In genomic region chr11:90032807-90033206, GRCm38 (mm10) we compare ENCODE assay signal across 12 mouse cellular contexts. TPM values are rescaled to one million over a fixed set of nuclear protein-coding genes. Genes with fewer than 3 reads are reported as not detected.
DNase-seq lines count a peak whose midpoint lies in the region; ATAC-seq lines count a peak whose summit lies in the region.
"Had no signal": no experiment of that assay in that cellular context is flagged by ENCODE, and none has a peak within 500 bp of the region (broad histone marks: within the 10 kb centered on the region; RNA-seq: fewer than 3 reads in every experiment).

No protein-coding gene starts in this region.

- 0 out of 2 replicates have a peak overlapping the region, but pooled peaks have one; percentile 12 for H3K9ac ChIP-seq in forebrain, embryonic 12.5 days
- no peak overlapping the region for H3K9ac ChIP-seq in forebrain, embryonic 15.5 days (replicated peaks)
- H3K9ac ChIP-seq in midbrain, embryonic 11.5 days (ENCODE audit: low read length), result no peak overlapping the region
- H3K9ac ChIP-seq in lung, embryonic 15.5 days, result peak overlapping the region; percentile 22; the same call in 1 of the 2 replicates
- peak overlapping the region; percentile 61 for H3K9ac ChIP-seq in stomach, embryonic 16.5 days (ENCODE audit: low read length)
- H3K9ac ChIP-seq: liver, embryonic 15.5 days had no signal

- no peak for ATAC-seq in forebrain, embryonic 12.5 days (ENCODE audit: low FRiP score)
- ATAC-seq in forebrain, embryonic 15.5 days (replicated peaks), result no peak
- ATAC-seq in midbrain, embryonic 11.5 days (ENCODE audit: low FRiP score), result no peak
- no peak for ATAC-seq in lung, embryonic 15.5 days (ENCODE audit: borderline replicate concordance, extremely low read depth, low FRiP score, low TSS enrichment)
- no peak for ATAC-seq in stomach, embryonic 16.5 days (ENCODE audit: insufficient read depth, low FRiP score)
- no peak for ATAC-seq in megakaryocyte, adult 5-6 weeks (ENCODE audit: poor library complexity, severe bottlenecking)

- no peaks in the 10 kb centered on the region for H3K36me3 ChIP-seq in forebrain, embryonic 12.5 days (replicated peaks)
- no peaks in the 10 kb centered on the region for H3K36me3 ChIP-seq in forebrain, embryonic 15.5 days
- H3K36me3 ChIP-seq in midbrain, embryonic 10.5 days, result no peaks in the 10 kb centered on the region
- H3K36me3 ChIP-seq in midbrain, embryonic 11.5 days (ENCODE audit: control insufficient read depth, insufficient read depth, low read length), result no peaks in the 10 kb centered on the region
- peaks cover 4% of the 10 kb centered on the region for H3K36me3 ChIP-seq in lung, embryonic 15.5 days
- no peaks in the 10 kb centered on the region for H3K36me3 ChIP-seq in stomach, embryonic 16.5 days (ENCODE audit: control insufficient read depth, insufficient read depth, low read length)
- H3K36me3 ChIP-seq: liver, embryonic 15.5 days had no signal

- DNase-seq in midbrain, embryonic 10.5 days (ENCODE audit: low spot score), result peak; percentile 11
- DNase-seq in midbrain, embryonic 11.5 days (ENCODE audit: low spot score, missing footprints), result no peak
- no peak for DNase-seq in gastrocnemius, adult 8-10 months (ENCODE audit: low spot score in 2 of 2)
- DNase-seq: cerebellum, adult 8-10 months; retina, postnatal 1 day; thymus, postnatal 36 days had no signal

- peaks cover 3% of the 10 kb centered on the region; the same call in 1 of the 2 replicates for H3K9me3 ChIP-seq in forebrain, embryonic 12.5 days
- H3K9me3 ChIP-seq in forebrain, embryonic 15.5 days, result no peaks in the 10 kb centered on the region
- H3K9me3 ChIP-seq in midbrain, embryonic 10.5 days (replicated peaks), result peaks cover 4% of the 10 kb centered on the region; the same call in 1 of the 2 replicates
- no peaks in the 10 kb centered on the region for H3K9me3 ChIP-seq in midbrain, embryonic 11.5 days (ENCODE audit: control insufficient read depth, low read length)
- 0 out of 2 replicates have a peak, but pooled peaks cover 2% of the 10 kb centered on the region for H3K9me3 ChIP-seq in lung, embryonic 15.5 days
- no peaks in the 10 kb centered on the region for H3K9me3 ChIP-seq in stomach, embryonic 16.5 days (replicated peaks; ENCODE audit: control insufficient read depth, low read length)
- H3K9me3 ChIP-seq: liver, embryonic 15.5 days had no signal

- peak overlapping the region; percentile 13; the same call in 1 of the 2 replicates for H3K4me2 ChIP-seq in forebrain, embryonic 12.5 days
- no peak overlapping the region for H3K4me2 ChIP-seq in forebrain, embryonic 15.5 days (replicated peaks)
- H3K4me2 ChIP-seq in midbrain, embryonic 11.5 days, result no peak overlapping the region; the same call in 1 of the 2 replicates
- peak overlapping the region; percentile 54 for H3K4me2 ChIP-seq in lung, embryonic 15.5 days
- H3K4me2 ChIP-seq in stomach, embryonic 16.5 days (ENCODE audit: low read depth, low read length), result peak overlapping the region; percentile 54
- H3K4me2 ChIP-seq: liver, embryonic 15.5 days had no signal

- WGBS in forebrain, embryonic 12.5 days, result 23% methylated on average over 8 of the region's 8 CpGs
- 30% methylated on average over 8 of the region's 8 CpGs for WGBS in forebrain, embryonic 15.5 days
- WGBS in midbrain, embryonic 10.5 days, result 35% methylated on average over 8 of the region's 8 CpGs
- WGBS in midbrain, embryonic 11.5 days, result 35% methylated on average over 8 of the region's 8 CpGs
- WGBS in lung, embryonic 15.5 days, result 7% methylated on average over 8 of the region's 8 CpGs
- 9% methylated on average over 8 of the region's 8 CpGs for WGBS in stomach, embryonic 16.5 days

- H3K4me3 ChIP-seq in forebrain, embryonic 12.5 days (replicated peaks), result no peak overlapping the region
- H3K4me3 ChIP-seq in forebrain, embryonic 15.5 days, result no peak overlapping the region
- H3K4me3 ChIP-seq in midbrain, embryonic 10.5 days, result peak overlapping the region; percentile 14; the same call in 1 of the 2 replicates
- H3K4me3 ChIP-seq in midbrain, embryonic 11.5 days (ENCODE audit: low read depth, low read length), result no peak overlapping the region
- peak overlapping the region; percentile 45 for H3K4me3 ChIP-seq in lung, embryonic 15.5 days
- H3K4me3 ChIP-seq in stomach, embryonic 16.5 days (replicated peaks; ENCODE audit: low read length), result peak overlapping the region; percentile 49
- H3K4me3 ChIP-seq: liver, embryonic 15.5 days had no signal

- H3K27ac ChIP-seq in forebrain, embryonic 12.5 days, result no peak overlapping the region
- H3K27ac ChIP-seq in forebrain, embryonic 15.5 days (replicated peaks), result no peak overlapping the region
- H3K27ac ChIP-seq in midbrain, embryonic 10.5 days (replicated peaks), result no peak overlapping the region
- no peak overlapping the region for H3K27ac ChIP-seq in midbrain, embryonic 11.5 days (ENCODE audit: low read depth, low read length)
- no peak overlapping the region for H3K27ac ChIP-seq in lung, embryonic 15.5 days
- peak overlapping the region; percentile 14; the same call in 1 of the 2 replicates for H3K27ac ChIP-seq in stomach, embryonic 16.5 days (ENCODE audit: low read length)
- H3K27ac ChIP-seq: liver, embryonic 15.5 days had no signal

- peaks cover 20% of the 10 kb centered on the region for H3K27me3 ChIP-seq in forebrain, embryonic 12.5 days
- no peaks in the 10 kb centered on the region for H3K27me3 ChIP-seq in forebrain, embryonic 15.5 days
- H3K27me3 ChIP-seq in midbrain, embryonic 10.5 days (ENCODE audit: low read depth, poor library complexity, severe bottlenecking), result peaks cover 40% of the 10 kb centered on the region
- H3K27me3 ChIP-seq in midbrain, embryonic 11.5 days (ENCODE audit: control insufficient read depth, insufficient read depth, low read length), result peaks cover 14% of the 10 kb centered on the region
- H3K27me3 ChIP-seq in lung, embryonic 15.5 days, result no peaks in the 10 kb centered on the region
- no peaks in the 10 kb centered on the region for H3K27me3 ChIP-seq in stomach, embryonic 16.5 days (ENCODE audit: control insufficient read depth, insufficient read depth, low read length)

- H3K4me1 ChIP-seq in forebrain, embryonic 12.5 days, result peaks cover 18% of the 10 kb centered on the region
- H3K4me1 ChIP-seq in forebrain, embryonic 15.5 days, result peaks cover 14% of the 10 kb centered on the region
- peaks cover 33% of the 10 kb centered on the region for H3K4me1 ChIP-seq in midbrain, embryonic 10.5 days
- H3K4me1 ChIP-seq in midbrain, embryonic 11.5 days (ENCODE audit: control insufficient read depth, insufficient read depth, low read length), result peaks cover 2% of the 10 kb centered on the region; the same call in 1 of the 2 replicates
- H3K4me1 ChIP-seq in lung, embryonic 15.5 days, result peaks cover 37% of the 10 kb centered on the region
- peaks cover 25% of the 10 kb centered on the region for H3K4me1 ChIP-seq in stomach, embryonic 16.5 days (ENCODE audit: control insufficient read depth, insufficient read depth, low read length)
- H3K4me1 ChIP-seq: liver, embryonic 15.5 days had no signal

RNA-seq across cellular contexts. Expression of gene Tmem100, which starts 2.7 kb away (rescaled TPM):
- 5.0 and 6.6 TPM in 2 replicates for polyA plus RNA-seq in forebrain, embryonic 12.5 days (2016; fragmentation: Nextera tagmentation; extraction: Ambion mirVana)
- 5.3 and 5.7 TPM in 2 replicates for polyA plus RNA-seq in forebrain, embryonic 15.5 days (2015; fragmentation: Nextera tagmentation; extraction: Ambion mirVana)
- 5.8 and 5.9 TPM in 2 replicates for polyA plus RNA-seq in midbrain, embryonic 10.5 days (2016; fragmentation: Nextera tagmentation; extraction: Ambion mirVana)
- polyA plus RNA-seq in midbrain, embryonic 11.5 days (2014; fragmentation: Nextera tagmentation; extraction: Ambion mirVana), result 6.1 and 6.3 TPM in 2 replicates
- 22.4 and 26.6 TPM in 2 replicates for polyA plus RNA-seq in lung, embryonic 15.5 days (2015; fragmentation: Nextera tagmentation; extraction: Ambion mirVana)
- 32.0 and 34.1 TPM in 2 replicates for polyA plus RNA-seq in stomach, embryonic 16.5 days (2015; fragmentation: Nextera tagmentation; extraction: Ambion mirVana)
- total RNA-seq in megakaryocyte, adult 5-6 weeks (2015), result 0.36 TPM in 1 of 2 replicates, not detected in the other
- not detected in 2 replicates for total RNA-seq in megakaryocyte, adult 5-6 weeks (2017)
- 10 to 100 TPM in 2 of 4 experiments, 1 to 10 TPM in 2; 9.1 to 24.0 (median 11.7) TPM for total RNA-seq in gastrocnemius, adult 8-10 months (2022)

RNA-seq across cellular contexts. Expression of gene Pctp, which starts 30.1 kb away (rescaled TPM):
- 5.1 and 6.2 TPM in 2 replicates for polyA plus RNA-seq in forebrain, embryonic 12.5 days (2016; fragmentation: Nextera tagmentation; extraction: Ambion mirVana)
- 0.97 and 1.4 TPM in 2 replicates for polyA plus RNA-seq in forebrain, embryonic 15.5 days (2015; fragmentation: Nextera tagmentation; extraction: Ambion mirVana)
- polyA plus RNA-seq in midbrain, embryonic 10.5 days (2016; fragmentation: Nextera tagmentation; extraction: Ambion mirVana), result 16.4 and 20.2 TPM in 2 replicates
- polyA plus RNA-seq in midbrain, embryonic 11.5 days (2014; fragmentation: Nextera tagmentation; extraction: Ambion mirVana), result 7.7 and 8.3 TPM in 2 replicates
- polyA plus RNA-seq in lung, embryonic 15.5 days (2015; fragmentation: Nextera tagmentation; extraction: Ambion mirVana), result 10.8 and 11.6 TPM in 2 replicates
- 14.2 and 14.6 TPM in 2 replicates for polyA plus RNA-seq in stomach, embryonic 16.5 days (2015; fragmentation: Nextera tagmentation; extraction: Ambion mirVana)
- 7.2 and 9.7 TPM in 2 replicates for total RNA-seq in megakaryocyte, adult 5-6 weeks (2015)
- total RNA-seq in megakaryocyte, adult 5-6 weeks (2017), result 15.3 and 17.7 TPM in 2 replicates
- total RNA-seq in gastrocnemius, adult 8-10 months (2022), result 1 to 10 TPM; 3.1 to 4.5 (median 4.3) TPM

Comparison
In these comparisons a context has a peak if more than half of its experiments do, and no peak if none do; other contexts are left out.
1. H3K4me2 ChIP-seq: peak in forebrain, embryonic 12.5 days (single experiment), lung, embryonic 15.5 days (single experiment) and stomach, embryonic 16.5 days (single experiment); none in forebrain, embryonic 15.5 days (single experiment) and midbrain, embryonic 11.5 days (single experiment).
2. H3K4me3 ChIP-seq: peak in midbrain, embryonic 10.5 days (single experiment), lung, embryonic 15.5 days (single experiment) and stomach, embryonic 16.5 days (single experiment); none in forebrain, embryonic 12.5 days (single experiment), forebrain, embryonic 15.5 days (single experiment) and midbrain, embryonic 11.5 days (single experiment).
3. H3K9ac ChIP-seq: peak in forebrain, embryonic 12.5 days (single experiment), lung, embryonic 15.5 days (single experiment) and stomach, embryonic 16.5 days (single experiment); none in forebrain, embryonic 15.5 days (single experiment) and midbrain, embryonic 11.5 days (single experiment).